Mouse (Mus musculus) granulocyte monocyte progenitor cell, adult 5-6 weeks (primary cell): ENCODE results near the gene Tcf25. TPM values are rescaled to one million over a fixed set of nuclear protein-coding genes. Genes with fewer than 3 reads are reported as not detected.

ENCODE experiments used
- ATAC-seq: replicated peaks from 2 replicates; pipeline ENCODE4 v1.8.0; 2016; ENCODE audit warnings: mild to moderate bottlenecking, moderate TSS enrichment, inconsistent platforms; ENCODE audit not compliant: poor library complexity, severe bottlenecking
- total RNA-seq, 2 experiments: library from RNA; stranded (forward) in 1 of 2; stranded (reverse) in 1 of 2; fragments of 200-712, 200-1000 nt in 1 of 2; fragments of >200 nt in 1 of 2; fragmentation: Nextera tagmentation in 1 of 2; gene quantifications; 2 replicates each; pipeline ENCODE4 v1.2.3; 2014 to 2017

Tcf25 gene
- total RNA-seq, 2 experiments from 2014 or later, result 110 to 224 TPM

DNA sequence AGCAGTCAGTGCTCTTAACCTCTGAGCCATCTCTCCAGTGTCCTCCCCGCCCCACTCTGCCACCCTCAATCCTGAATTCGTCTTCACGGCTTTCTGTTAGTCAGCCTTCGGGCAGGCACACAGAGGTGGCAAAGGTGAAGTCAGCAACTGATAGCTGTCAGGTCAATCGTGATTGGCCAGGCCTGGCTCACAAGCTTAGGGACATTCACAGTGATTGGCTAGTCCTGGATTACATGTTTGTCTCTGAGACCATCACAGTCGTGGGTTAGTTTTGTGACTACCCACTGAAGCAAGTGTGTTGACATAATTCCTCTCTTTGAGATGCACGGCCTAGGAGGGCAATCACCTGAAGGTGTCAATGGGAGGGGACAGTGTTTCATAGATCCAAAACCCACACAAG is 79.7 kb downstream of the Tcf25 start:
- ATAC-seq, result no peak

Other genes starting within 250 kb of the Tcf25 start
- not detected in 2 replicates for gene Sult5a1, start 215.4 kb upstream of the Tcf25 start, total RNA-seq (2014; fragmentation: Nextera tagmentation)
- gene Sult5a1, start 215.4 kb upstream of the Tcf25 start, total RNA-seq (2017), result not detected in 2 replicates
- gene Dpep1, start 187.5 kb upstream of the Tcf25 start, total RNA-seq (2014; fragmentation: Nextera tagmentation), result not detected in 2 replicates
- not detected in 2 replicates for gene Dpep1, start 187.5 kb upstream of the Tcf25 start, total RNA-seq (2017)
- 22.6 and 37.6 TPM in 2 replicates for gene Chmp1a, start 161.0 kb upstream of the Tcf25 start, total RNA-seq (2014; fragmentation: Nextera tagmentation)
- 28.3 and 35.4 TPM in 2 replicates for gene Chmp1a, start 161.0 kb upstream of the Tcf25 start, total RNA-seq (2017)
- gene Spata33, start 160.9 kb upstream of the Tcf25 start, total RNA-seq (2014; fragmentation: Nextera tagmentation), result 0.51 and 0.80 TPM in 2 replicates
- 0.36 and 0.39 TPM in 2 replicates for gene Spata33, start 160.9 kb upstream of the Tcf25 start, total RNA-seq (2017)
- gene Cdk10, start 148.9 kb upstream of the Tcf25 start, total RNA-seq (2014; fragmentation: Nextera tagmentation), result 26.7 and 54.5 TPM in 2 replicates
- gene Cdk10, start 148.9 kb upstream of the Tcf25 start, total RNA-seq (2017), result 39.4 and 39.9 TPM in 2 replicates
- gene Spata2l, start 137.5 kb upstream of the Tcf25 start, total RNA-seq (2014; fragmentation: Nextera tagmentation), result 1.5 and 3.9 TPM in 2 replicates
- 1.0 and 4.3 TPM in 2 replicates for gene Spata2l, start 137.5 kb upstream of the Tcf25 start, total RNA-seq (2017)
- gene Zfp276, start 119.6 kb upstream of the Tcf25 start, total RNA-seq (2014; fragmentation: Nextera tagmentation), result 10.7 and 13.9 TPM in 2 replicates
- 7.8 and 9.9 TPM in 2 replicates for gene Zfp276, start 119.6 kb upstream of the Tcf25 start, total RNA-seq (2017)
- gene Vps9d1, start 119.4 kb upstream of the Tcf25 start, total RNA-seq (2014; fragmentation: Nextera tagmentation), result 14.1 and 19.6 TPM in 2 replicates
- 11.9 and 20.8 TPM in 2 replicates for gene Vps9d1, start 119.4 kb upstream of the Tcf25 start, total RNA-seq (2017)
- gene Fanca, start 55.2 kb upstream of the Tcf25 start, total RNA-seq (2014; fragmentation: Nextera tagmentation), result 52.0 and 70.0 TPM in 2 replicates
- gene Fanca, start 55.2 kb upstream of the Tcf25 start, total RNA-seq (2017), result 30.2 and 39.5 TPM in 2 replicates
- not detected in 2 replicates for gene Spire2, start 41.0 kb upstream of the Tcf25 start, total RNA-seq (2014; fragmentation: Nextera tagmentation)
- gene Spire2, start 41.0 kb upstream of the Tcf25 start, total RNA-seq (2017), result 0.13 TPM in 1 of 2 replicates, not detected in the other
- gene Mc1r, start 33.4 kb downstream of the Tcf25 start, total RNA-seq (2014; fragmentation: Nextera tagmentation), result 0.28 TPM in 1 of 2 replicates, not detected in the other
- gene Mc1r, start 33.4 kb downstream of the Tcf25 start, total RNA-seq (2017), result 0.05 TPM in 1 of 2 replicates, not detected in the other
- gene Tubb3, start 37.7 kb downstream of the Tcf25 start, total RNA-seq (2014; fragmentation: Nextera tagmentation), result not detected in 2 replicates
- gene Tubb3, start 37.7 kb downstream of the Tcf25 start, total RNA-seq (2017), result not detected in 2 replicates
- gene Def8, start 49.8 kb downstream of the Tcf25 start, total RNA-seq (2014; fragmentation: Nextera tagmentation), result 55.6 and 58.3 TPM in 2 replicates
- 57.5 and 75.5 TPM in 2 replicates for gene Def8, start 49.8 kb downstream of the Tcf25 start, total RNA-seq (2017)
- gene Afg3l1, start 104.2 kb downstream of the Tcf25 start, total RNA-seq (2014; fragmentation: Nextera tagmentation), result 38.4 and 42.1 TPM in 2 replicates
- 21.2 and 25.0 TPM in 2 replicates for gene Afg3l1, start 104.2 kb downstream of the Tcf25 start, total RNA-seq (2017)
- gene Dbndd1, start 141.7 kb downstream of the Tcf25 start, total RNA-seq (2014; fragmentation: Nextera tagmentation), result not detected in 2 replicates
- not detected in 2 replicates for gene Dbndd1, start 141.7 kb downstream of the Tcf25 start, total RNA-seq (2017)
- gene Gas8, start 145.1 kb downstream of the Tcf25 start, total RNA-seq (2014; fragmentation: Nextera tagmentation), result 6.5 and 7.5 TPM in 2 replicates
- gene Gas8, start 145.1 kb downstream of the Tcf25 start, total RNA-seq (2017), result 12.1 and 13.6 TPM in 2 replicates